Mouse (Mus musculus) lung, postnatal 25 days (tissue): ENCODE data around the gene Hps5.
"Not testable (repeated sequence)": the region's sequence is repeated elsewhere in the genome, so short reads cannot be mapped to it uniquely, and the experiment has no call there.

Experiments
- DNase-seq: peaks from one replicate; pipeline ENCODE4 v3.0.0; 2022; ENCODE audit warnings: low spot score

The Hps5 gene

GRCm38 (mm10) chr7:46827046-46827802 lies 31.4 kb upstream of the Hps5 start:
- DNase-seq: no peak

DNA sequence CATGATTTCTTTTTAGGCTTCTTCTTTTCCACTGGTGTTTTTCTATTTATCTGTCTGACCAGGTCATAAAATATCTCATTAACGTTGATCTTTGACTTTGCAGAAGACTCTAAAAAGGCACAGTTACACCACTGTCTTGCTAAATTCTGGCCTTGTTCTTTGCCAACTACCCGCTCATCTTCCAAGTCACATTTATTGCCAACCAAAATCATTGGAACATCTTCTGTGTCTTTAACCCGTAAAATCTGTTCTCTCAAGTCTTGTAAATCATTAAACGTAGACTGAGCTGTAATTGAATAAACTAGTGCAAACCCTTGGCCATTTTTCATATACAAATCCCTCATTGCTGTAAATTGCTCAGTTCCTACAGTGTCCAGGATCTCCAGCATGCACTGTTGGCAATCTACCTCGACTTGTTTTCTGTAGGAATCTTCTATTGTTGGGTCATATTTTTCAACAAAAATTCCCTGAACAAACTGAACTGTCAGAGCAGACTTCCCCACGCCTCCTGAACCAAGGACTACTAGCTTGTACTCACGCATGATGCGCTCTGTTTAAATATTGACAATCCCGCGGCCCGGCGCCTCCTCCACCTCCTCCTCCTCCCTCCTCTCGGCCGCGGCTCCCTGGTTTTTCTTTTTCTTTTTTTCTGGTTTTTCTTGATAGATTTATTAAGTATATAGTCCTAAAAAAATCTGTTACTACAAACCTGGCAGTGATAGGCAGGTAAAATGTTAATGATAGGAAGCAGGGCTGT lies 25.2 kb upstream of the Hps5 start:
- not testable (repeated sequence) for DNase-seq

DNA sequence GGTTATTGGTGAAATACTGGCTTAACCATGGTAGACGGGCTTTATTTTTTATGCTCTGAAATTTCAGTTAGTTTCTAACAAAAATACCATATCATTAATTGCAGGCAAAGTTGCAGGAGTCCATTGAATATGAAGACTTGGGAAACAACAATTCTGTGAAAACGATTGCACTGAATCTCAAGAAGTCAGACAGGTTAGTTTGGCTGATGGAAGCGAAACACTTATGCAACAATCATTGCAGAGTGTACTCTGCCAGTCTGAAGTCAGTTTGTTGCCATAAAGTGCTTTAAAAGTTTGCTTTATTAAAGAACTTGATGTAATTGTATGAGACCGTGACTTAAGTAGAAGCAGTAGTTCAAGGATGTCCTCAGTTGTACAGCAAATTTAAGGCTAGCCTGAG lies 18.1 kb upstream of the Hps5 start:
- DNase-seq: no peak

DNA sequence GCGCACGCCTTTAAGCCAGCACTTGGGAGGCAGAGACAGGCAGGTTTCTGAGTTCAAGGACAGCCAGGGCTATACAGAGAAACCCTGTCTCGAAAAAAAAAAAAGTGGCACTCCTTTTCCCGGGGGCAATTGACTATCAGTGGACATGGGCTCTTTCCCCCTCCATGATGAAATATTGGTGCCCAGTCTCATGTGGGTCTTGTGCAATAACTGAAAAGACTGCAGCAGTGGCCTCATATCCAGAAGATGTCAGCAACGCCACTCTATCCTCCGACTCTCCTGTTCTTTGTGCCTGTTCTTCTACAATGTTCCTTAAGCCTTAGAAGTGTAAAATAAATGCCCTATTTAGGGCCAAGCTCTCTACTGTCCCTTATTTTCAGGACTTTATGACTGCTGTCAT lies 14.5 kb upstream of the Hps5 start:
- no peak for DNase-seq

GRCm38 (mm10) chr7:46796779-46797178 lies 915 bp upstream of the Hps5 start:
- no peak for DNase-seq

- no peak for DNase-seq
Measured at GRCm38 (mm10) chr7:46796206-46796679, 379 bp upstream of the Hps5 start.

GRCm38 (mm10) chr7:46793871-46794270 lies 2.0 kb downstream of the Hps5 start:
- no peak for DNase-seq

GRCm38 (mm10) chr7:46789177-46789849 lies 6.6 kb downstream of the Hps5 start:
- DNase-seq: peak; percentile 24

DNA sequence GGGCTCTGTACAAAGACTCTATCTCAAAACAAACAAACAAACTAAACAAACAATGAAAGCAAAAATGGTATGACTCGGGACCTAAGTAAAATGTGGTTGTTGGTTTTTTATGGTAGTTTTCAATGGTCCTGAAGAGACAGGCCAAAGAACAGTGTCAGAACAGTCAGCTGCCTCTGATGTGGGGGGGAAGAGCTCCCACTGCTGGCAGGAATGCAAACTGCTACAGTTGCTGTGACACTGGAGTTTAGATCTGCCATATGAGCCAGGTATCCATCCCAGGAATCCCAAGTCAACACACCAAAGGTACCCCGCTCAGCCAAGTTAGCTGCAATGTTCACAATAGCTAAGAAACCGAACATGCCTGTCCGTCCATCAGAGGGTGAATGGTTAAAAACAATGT lies 25.2 kb downstream of the Hps5 start:
- DNase-seq: peak; percentile 47

DNA sequence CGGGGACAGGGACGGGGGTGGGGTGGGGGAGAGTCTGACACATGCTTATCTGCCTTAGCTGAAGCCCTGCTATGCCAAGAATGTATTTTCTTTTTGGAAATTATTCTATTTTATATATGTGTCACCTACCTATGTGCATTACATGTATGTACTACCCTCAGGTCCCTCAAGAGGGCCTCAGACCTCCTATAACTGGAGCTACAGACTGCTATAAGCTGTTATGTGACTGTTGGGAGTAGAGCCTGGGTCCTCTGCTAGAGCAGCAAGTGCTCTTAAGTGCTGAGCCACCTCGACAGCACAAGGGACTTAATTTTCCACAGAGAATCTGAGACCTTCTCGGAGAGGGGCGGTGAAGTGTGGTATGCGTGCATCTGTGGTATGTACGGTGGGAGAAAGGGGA lies 27.4 kb downstream of the Hps5 start:
- no peak for DNase-seq

- peak; percentile 23 for DNase-seq
Measured at GRCm38 (mm10) chr7:46767371-46767770, 28.5 kb downstream of the Hps5 start.

GRCm38 (mm10) chr7:46764672-46765071 lies 31.2 kb downstream of the Hps5 start:
- DNase-seq: no peak

DNA sequence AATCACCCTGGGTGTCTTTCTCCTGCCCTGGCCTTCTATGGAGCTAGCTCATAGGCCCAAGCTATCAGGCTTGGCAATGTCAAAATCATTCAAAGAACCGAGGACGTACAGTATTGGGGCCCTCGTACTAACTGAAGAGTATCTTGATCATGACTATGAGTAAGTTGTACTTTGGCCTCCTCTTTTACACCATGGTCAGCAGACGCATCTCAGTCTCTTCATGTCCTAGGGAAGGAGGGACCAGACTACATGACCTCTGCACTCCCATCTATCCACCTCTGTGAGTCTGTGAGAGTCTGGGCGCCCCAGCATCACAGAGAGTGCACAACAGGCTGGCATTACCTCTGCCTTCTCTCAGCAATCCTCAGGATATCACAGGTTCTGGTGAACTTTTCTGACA lies 33.3 kb downstream of the Hps5 start:
- no peak for DNase-seq

GRCm38 (mm10) chr7:46761049-46761795 lies 34.6 kb downstream of the Hps5 start:
- no peak for DNase-seq

DNA sequence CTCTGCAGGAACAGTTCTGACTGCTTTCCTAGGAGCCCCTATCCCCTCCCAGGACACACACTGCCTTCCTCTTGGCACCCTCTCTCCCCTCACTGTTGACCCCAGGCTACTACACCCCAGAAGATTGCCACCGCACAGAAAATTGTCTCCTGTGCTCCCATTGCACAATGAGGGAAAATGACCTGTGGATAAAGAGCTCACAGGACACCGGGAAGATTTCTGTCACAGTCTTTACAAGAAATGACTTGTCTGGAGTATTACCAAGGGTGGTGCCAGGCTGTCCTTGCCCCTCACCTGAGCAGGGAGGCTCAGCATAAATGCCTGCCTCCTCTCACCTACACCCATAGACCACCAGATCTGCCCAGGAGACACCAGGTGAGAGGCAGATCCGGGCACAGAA lies 44.4 kb downstream of the Hps5 start, which contains the start of gene Saa2:
Gene Saa2 (plus strand): TSS at position 301 of the 400 bp plus-strand sequence.
- DNase-seq: no peak

- DNase-seq: no peak
Measured at GRCm38 (mm10) chr7:46748459-46748858, 47.4 kb downstream of the Hps5 start.

- no peak for DNase-seq
Measured at GRCm38 (mm10) chr7:46746381-46746780, 49.5 kb downstream of the Hps5 start.

DNA sequence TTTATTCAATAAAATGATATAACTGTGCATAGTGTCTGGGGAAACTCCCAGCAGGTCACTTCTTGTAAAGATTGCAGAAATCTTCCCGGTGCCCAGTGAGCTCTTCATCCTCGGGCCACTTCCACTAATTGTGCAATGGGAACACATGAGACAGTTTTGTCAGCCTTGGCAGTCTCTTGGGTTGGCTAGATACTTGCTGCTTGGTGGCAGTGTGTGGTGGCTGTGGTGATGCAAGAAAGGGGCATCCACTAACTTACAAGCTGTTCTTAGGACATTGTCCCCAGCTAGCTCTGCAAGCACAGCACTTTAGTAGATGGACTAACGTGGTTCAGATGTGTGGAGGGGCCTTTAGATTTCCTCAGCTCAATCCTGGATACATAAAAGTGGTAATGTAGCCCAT lies 50.0 kb downstream of the Hps5 start:
- DNase-seq: peak; percentile 41

DNA sequence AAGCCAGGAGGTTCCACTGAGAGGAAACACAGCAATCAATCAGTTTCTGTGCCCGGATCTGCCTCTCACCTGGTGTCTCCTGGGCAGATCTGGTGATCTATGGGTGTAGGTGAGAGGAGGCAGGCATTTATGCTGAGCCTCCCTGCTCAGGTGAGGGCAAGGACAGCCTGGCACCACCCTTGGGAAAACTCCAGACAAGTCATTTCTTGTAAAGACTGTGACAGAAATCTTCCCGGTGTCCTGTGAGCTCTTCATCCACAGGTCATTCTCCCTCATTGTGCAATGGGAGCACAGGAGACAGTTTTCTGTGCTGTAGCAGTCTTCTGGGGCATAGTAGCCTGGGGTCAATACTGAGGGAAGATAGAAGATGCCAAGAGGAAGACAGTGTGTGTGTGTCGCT lies 53.0 kb downstream of the Hps5 start, which contains the start of gene Saa1:
Gene Saa1 (minus strand): TSS at position 101 of the 400 bp plus-strand sequence.
- not testable (repeated sequence) for DNase-seq

GRCm38 (mm10) chr7:46740041-46740440 lies 55.8 kb downstream of the Hps5 start:
- not testable (repeated sequence) for DNase-seq

GRCm38 (mm10) chr7:46738561-46739460 lies 57.1 kb downstream of the Hps5 start:
- peak; percentile 62 for DNase-seq
